Mouse (Mus musculus) adrenal gland, adult 10 weeks (tissue): Measurements from ENCODE around the gene Olfr365. TPM values are rescaled to one million over a fixed set of nuclear protein-coding genes. Genes with fewer than 3 reads are reported as not detected.

Experiments used
- polyA plus RNA-seq: library from polyadenylated mRNA; stranded (reverse); fragments of 350-450 nt; fragmentation: Illumina TruSeq; extraction: RNeasy Lipid Tissue Mini Kit (QIAGEN cat#74804); gene quantifications from one replicate; pipeline ENCODE4 v1.2.3, GENCODE M21; 2014; ENCODE audit warnings: low read depth, low replicate concordance

The Olfr365 gene
- not detected for polyA plus RNA-seq

GRCm38 (mm10) chr2:37187898-37188297, at the start of gene Olfr365:
TSS of gene Olfr365 (plus strand) at chr2:37188198.

GRCm38 (mm10) chr2:37139022-37139421, 49.0 kb upstream of the Olfr365 start, which contains the start of gene Olfr364-ps1:
TSS of gene Olfr364-ps1 (plus strand) at chr2:37139322.

GRCm38 (mm10) chr2:37211274-37211673, 23.3 kb downstream of the Olfr365 start, which contains the start of gene Olfr366:
TSS of gene Olfr366 (plus strand) at chr2:37211574.

Other genes starting within 250 kb of the Olfr365 start
- gene Olfr357, start 194.4 kb upstream of the Olfr365 start, polyA plus RNA-seq = not detected
- not detected for gene Olfr358, start 178.9 kb upstream of the Olfr365 start, polyA plus RNA-seq
- gene Olfr360, start 122.5 kb upstream of the Olfr365 start, polyA plus RNA-seq = not detected
- not detected for gene Olfr361, start 98.9 kb upstream of the Olfr365 start, polyA plus RNA-seq
- not detected for gene Olfr362, start 70.3 kb upstream of the Olfr365 start, polyA plus RNA-seq
- gene Olfr364-ps1, start 48.9 kb upstream of the Olfr365 start, polyA plus RNA-seq = not detected
- not detected for gene Olfr366, start 23.4 kb downstream of the Olfr365 start, polyA plus RNA-seq
- gene Olfr368, start 138.3 kb downstream of the Olfr365 start, polyA plus RNA-seq = not detected
- gene Pdcl, start 171.1 kb downstream of the Olfr365 start, polyA plus RNA-seq = 111 TPM
- 55.3 TPM for gene Rc3h2, start 234.7 kb downstream of the Olfr365 start, polyA plus RNA-seq